Comparison of ENCODE assay signal across 8 mouse cellular contexts in the genomic region with DNA sequence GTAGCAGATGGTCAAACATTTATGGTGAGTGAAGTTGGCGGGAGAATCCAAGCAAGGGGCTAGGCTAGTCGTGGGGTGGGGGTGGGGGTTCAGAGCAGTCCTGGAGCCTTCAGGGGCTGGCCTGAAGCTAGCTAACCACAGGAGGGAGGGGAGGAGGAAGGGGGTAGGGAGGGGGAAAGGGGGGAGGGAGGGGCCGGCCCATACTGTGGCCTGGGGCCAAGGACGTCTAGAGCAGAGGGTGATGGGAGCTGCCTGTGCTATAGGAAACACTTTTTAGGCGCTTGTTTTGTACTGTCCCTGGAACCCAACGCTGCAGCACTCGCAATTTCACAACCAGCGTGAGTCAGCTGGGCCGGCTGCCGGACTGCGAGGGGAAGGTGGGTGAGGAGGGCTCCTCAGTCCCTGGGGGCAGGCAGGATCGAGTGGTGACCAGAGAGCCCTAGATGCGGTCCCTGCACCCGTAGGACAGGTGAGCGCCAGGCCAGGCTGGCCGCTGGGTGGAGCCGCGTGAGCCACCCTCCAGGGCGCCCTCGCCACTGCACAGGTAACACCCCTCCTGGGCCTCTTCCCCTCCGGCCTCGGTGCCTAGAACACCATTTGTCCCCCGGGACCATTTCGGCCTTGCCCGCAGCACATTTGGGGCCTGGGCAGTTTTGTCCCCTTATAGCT. TPM values are rescaled to one million over a fixed set of nuclear protein-coding genes. Genes with fewer than 3 reads are reported as not detected.
DNase-seq lines count a peak whose midpoint lies in the region; ATAC-seq and TF ChIP-seq lines count a peak whose summit lies in the region.

No protein-coding gene starts in this region.

- ATAC-seq in hindbrain, embryonic 13.5 days (ENCODE audit: low FRiP score), result peak; percentile 86
- peak; percentile 83 for ATAC-seq in megakaryocyte, adult 5-6 weeks (ENCODE audit: poor library complexity, severe bottlenecking)

- TF ChIP-seq CTCF in cerebellum, adult 2 months (IDR thresholded peaks at IDR 0.05; ENCODE audit: borderline replicate concordance, insufficient read depth, low read depth, low read length), result no peak

- H3K4me1 ChIP-seq in cerebellum, adult 2 months (ENCODE audit: control insufficient read depth, insufficient read depth, low read length), result no peaks in the 10 kb centered on the region; the same call in 1 of the 2 replicates
- peaks cover 11% of the 10 kb centered on the region; the same call in 1 of the 2 replicates for H3K4me1 ChIP-seq in hindbrain, embryonic 13.5 days (replicated peaks)

- H3K27me3 ChIP-seq in cerebellum, adult 2 months (ENCODE audit: control insufficient read depth, insufficient read depth, low read length), result no peaks in the 10 kb centered on the region
- no peaks in the 10 kb centered on the region for H3K27me3 ChIP-seq in hindbrain, embryonic 13.5 days

- H3K4me3 ChIP-seq in cerebellum, adult 2 months (replicated peaks; ENCODE audit: insufficient read depth, low read depth, low read length), result peak overlapping the region; percentile 78
- H3K4me3 ChIP-seq in hindbrain, embryonic 13.5 days, result peak overlapping the region; percentile 59

- 8% methylated on average over 25 of the region's 25 CpGs for WGBS in cerebellum, adult 2 months
- WGBS in hindbrain, embryonic 13.5 days, result 11% methylated on average over 24 of the region's 25 CpGs

- peak overlapping the region; percentile 66 for H3K4me2 ChIP-seq in hindbrain, embryonic 13.5 days

- no peaks in the 10 kb centered on the region for H3K36me3 ChIP-seq in hindbrain, embryonic 13.5 days

- peak overlapping the region; percentile 81 for H3K9ac ChIP-seq in hindbrain, embryonic 13.5 days

- peak overlapping the region; percentile 81 for H3K27ac ChIP-seq in cerebellum, adult 2 months (ENCODE audit: insufficient read depth, low read length)
- peak overlapping the region; percentile 83 for H3K27ac ChIP-seq in hindbrain, embryonic 13.5 days

- H3K9me3 ChIP-seq in hindbrain, embryonic 13.5 days, result no peaks in the 10 kb centered on the region

- peak; percentile 86 for DNase-seq in NIH3T3 (ENCODE audit: low read depth)
- peak; percentile 52 to 65 for DNase-seq in cerebellum, adult 2 months
- DNase-seq in forelimb bud, embryonic 11.5 days (ENCODE audit: low read depth, low spot score), result peak; percentile 57
- DNase-seq in layer of hippocampus, postnatal 36 days, result peak; percentile 10 to 26
- DNase-seq in right cerebral cortex, adult 18-20 months, result peak; percentile 20
- DNase-seq in urinary bladder, postnatal 4 days (ENCODE audit: low spot score in 2 of 2), result peak; percentile 38 to 61

- no peak for TF ChIP-seq POLR2A in cerebellum, adult 2 months (IDR thresholded peaks at IDR 0.05; ENCODE audit: borderline replicate concordance, insufficient read depth, low read length)

RNA-seq across cellular contexts. Expression of a gene that starts 0.5 kb away (rescaled TPM):
- 89.1 and 90.7 TPM in 2 replicates for polyA plus RNA-seq in cerebellum, adult 2 months (2012; rRNA removed)
- 86.2 and 91.1 TPM in 2 replicates for polyA plus RNA-seq in hindbrain, embryonic 13.5 days (2015; fragmentation: Nextera tagmentation; extraction: Ambion mirVana)
- total RNA-seq in layer of hippocampus, postnatal 36 days (2021), result 10 to 100 TPM; 46.1 to 51.8 TPM
- 172 and 190 TPM in 2 replicates for total RNA-seq in megakaryocyte, adult 5-6 weeks (2015)
- total RNA-seq in megakaryocyte, adult 5-6 weeks (2017), result 87.4 and 88.7 TPM in 2 replicates

RNA-seq across cellular contexts. Expression of a gene that starts 13.3 kb away (rescaled TPM):
- polyA plus RNA-seq in cerebellum, adult 2 months (2012; rRNA removed), result 24.9 and 25.6 TPM in 2 replicates
- 29.7 TPM in 2 replicates for polyA plus RNA-seq in hindbrain, embryonic 13.5 days (2015; fragmentation: Nextera tagmentation; extraction: Ambion mirVana)
- 10 to 100 TPM; 30.6 to 31.7 TPM for total RNA-seq in layer of hippocampus, postnatal 36 days (2021)
- total RNA-seq in megakaryocyte, adult 5-6 weeks (2015), result 50.8 and 54.7 TPM in 2 replicates
- total RNA-seq in megakaryocyte, adult 5-6 weeks (2017), result 73.8 and 79.4 TPM in 2 replicates

Comparison
In these comparisons a context has a peak if more than half of its experiments do, and no peak if none do; other contexts are left out.
1. Peak in every context shown above with its lines: DNase-seq, ATAC-seq, H3K4me3 ChIP-seq and H3K27ac ChIP-seq.
2. DNase-seq: peak in every context shown above with its lines; median percentile 86 in NIH3T3; 58 in cerebellum, adult 2 months; 57 in forelimb bud, embryonic 11.5 days; 50 in urinary bladder, postnatal 4 days; 20 in right cerebral cortex, adult 18-20 months; 18 in layer of hippocampus, postnatal 36 days.